Comparison of ENCODE assay signal across 8 mouse cellular contexts in genomic region chr5:8055721-8056129, GRCm38 (mm10). TPM values are rescaled to one million over a fixed set of nuclear protein-coding genes. Genes with fewer than 3 reads are reported as not detected.
DNase-seq lines count a peak whose midpoint lies in the region; ATAC-seq lines count a peak whose summit lies in the region.

No protein-coding gene starts in this region.

- ATAC-seq in cerebellum, adult (ENCODE audit: insufficient number of reproducible peaks, low FRiP score, low TSS enrichment): peak; percentile 21; the same call in 1 of the 2 replicates
- peak; percentile 63 for ATAC-seq in erythroblast, adult 5-6 weeks (replicated peaks; ENCODE audit: low FRiP score, poor library complexity, severe bottlenecking)
- ATAC-seq in intestine, embryonic 16.5 days: peak; percentile 46

- 19% methylated on average over 8 of the region's 8 CpGs for WGBS in intestine, embryonic 16.5 days
- 51% methylated on average over 8 of the region's 8 CpGs for WGBS in midbrain, embryonic 10.5 days

- H3K4me2 ChIP-seq in intestine, embryonic 16.5 days (ENCODE audit: low read depth, low read length): peak overlapping the region; percentile 76

- no peak for DNase-seq in cerebellum, adult 18-20 months
- peak; percentile 51 to 53 for DNase-seq in B cell, adult 2 months
- DNase-seq in midbrain, embryonic 10.5 days (ENCODE audit: low spot score): no peak
- DNase-seq in retina, embryonic 14.5 days (ENCODE audit: low spot score): no peak
- DNase-seq in gastrocnemius, adult 8-10 months (ENCODE audit: low spot score in 2 of 2): no peak

- no peaks in the 10 kb centered on the region for H3K27me3 ChIP-seq in intestine, embryonic 16.5 days (replicated peaks; ENCODE audit: control insufficient read depth, insufficient read depth, low read length)
- no peaks in the 10 kb centered on the region for H3K27me3 ChIP-seq in midbrain, embryonic 10.5 days (ENCODE audit: low read depth, poor library complexity, severe bottlenecking)

- peaks cover 7% of the 10 kb centered on the region for H3K36me3 ChIP-seq in intestine, embryonic 16.5 days (ENCODE audit: control insufficient read depth, insufficient read depth, low read length)
- peaks cover 19% of the 10 kb centered on the region for H3K36me3 ChIP-seq in midbrain, embryonic 10.5 days

- H3K4me1 ChIP-seq in intestine, embryonic 16.5 days (ENCODE audit: control insufficient read depth, insufficient read depth, low read length): peaks cover 9% of the 10 kb centered on the region
- peaks cover 20% of the 10 kb centered on the region for H3K4me1 ChIP-seq in midbrain, embryonic 10.5 days

- H3K9me3 ChIP-seq in intestine, embryonic 16.5 days (ENCODE audit: control insufficient read depth, low read length): no peaks in the 10 kb centered on the region
- H3K9me3 ChIP-seq in midbrain, embryonic 10.5 days (replicated peaks): no peaks in the 10 kb centered on the region

- peak overlapping the region; percentile 94 for H3K9ac ChIP-seq in intestine, embryonic 16.5 days (ENCODE audit: low read depth, low read length)

- H3K27ac ChIP-seq in intestine, embryonic 16.5 days (ENCODE audit: low read length): peak overlapping the region; percentile 90
- H3K27ac ChIP-seq in midbrain, embryonic 10.5 days (replicated peaks): peak overlapping the region; percentile 98

- peak overlapping the region; percentile 87 for H3K4me3 ChIP-seq in intestine, embryonic 16.5 days (ENCODE audit: low read length)
- H3K4me3 ChIP-seq in midbrain, embryonic 10.5 days: peak overlapping the region; percentile 82

RNA-seq across cellular contexts. Expression of gene Sri, which starts 9.8 kb away (rescaled TPM):
- 114 and 174 TPM in 2 replicates for total RNA-seq in erythroblast, adult 5-6 weeks (2015; ENCODE audit: low replicate concordance)
- total RNA-seq in erythroblast, adult 5-6 weeks (2017; ENCODE audit: low replicate concordance): 63.2 and 87.3 TPM in 2 replicates
- polyA plus RNA-seq in intestine, embryonic 16.5 days (2015; fragmentation: Nextera tagmentation; extraction: Ambion mirVana): 324 and 327 TPM in 2 replicates
- 189 and 196 TPM in 2 replicates for polyA plus RNA-seq in midbrain, embryonic 10.5 days (2016; fragmentation: Nextera tagmentation; extraction: Ambion mirVana)
- 10 to 100 TPM in 3 of 4 experiments, 1 to 10 TPM in 1; 8.0 to 22.0 (median 16.0) TPM for total RNA-seq in gastrocnemius, adult 8-10 months (2022)

Comparison
In these comparisons a context has a peak if more than half of its experiments do, and no peak if none do; other contexts are left out.
1. DNase-seq: peak in B cell, adult 2 months (2 of 2); none in cerebellum, adult 18-20 months (0 of 2), midbrain, embryonic 10.5 days (single experiment), retina, embryonic 14.5 days (single experiment) and gastrocnemius, adult 8-10 months (0 of 2).
2. Peak in every context shown above with its lines, with median percentiles within 50 percentile points of each other: ATAC-seq.